Mouse (Mus musculus) embryo, embryonic 11.5 days (tissue): Measurements from ENCODE around the gene Ccdc171.
"Not testable (repeated sequence)": the region's sequence is repeated elsewhere in the genome, so short reads cannot be mapped to it uniquely, and the experiment has no call there.

Experiments
- DNase-seq: peaks from one replicate; pipeline ENCODE4 v3.0.0-alpha.2; 2012; ENCODE audit warnings: low read depth, low spot score

Ccdc171 gene

GRCm38 (mm10) chr4:83657021-83657420 is 131.7 kb downstream of the Ccdc171 start:
- no peak for DNase-seq

- DNase-seq: no peak
Measured at GRCm38 (mm10) chr4:83658415-83658814, 133.1 kb downstream of the Ccdc171 start.

GRCm38 (mm10) chr4:83659411-83659810 is 134.1 kb downstream of the Ccdc171 start:
- no peak for DNase-seq

- no peak for DNase-seq
Measured at GRCm38 (mm10) chr4:83661519-83662271, 136.3 kb downstream of the Ccdc171 start.

- no peak for DNase-seq
Measured at GRCm38 (mm10) chr4:83662301-83662700, 137.0 kb downstream of the Ccdc171 start.

GRCm38 (mm10) chr4:83669552-83669951 is 144.2 kb downstream of the Ccdc171 start:
- DNase-seq: no peak

- not testable (repeated sequence) for DNase-seq
Measured at GRCm38 (mm10) chr4:83675308-83675707, 150.0 kb downstream of the Ccdc171 start.

GRCm38 (mm10) chr4:83676444-83676843 is 151.1 kb downstream of the Ccdc171 start:
- DNase-seq: no peak

- DNase-seq: no peak
Measured at GRCm38 (mm10) chr4:83681081-83681480, 155.7 kb downstream of the Ccdc171 start.

- no peak for DNase-seq
Measured at GRCm38 (mm10) chr4:83682866-83683265, 157.5 kb downstream of the Ccdc171 start.

- DNase-seq: no peak
Measured at GRCm38 (mm10) chr4:83700190-83700589, 174.8 kb downstream of the Ccdc171 start.

GRCm38 (mm10) chr4:83716996-83717395 is 191.7 kb downstream of the Ccdc171 start:
- DNase-seq: no peak

GRCm38 (mm10) chr4:83719816-83720215 is 194.5 kb downstream of the Ccdc171 start:
- no peak for DNase-seq

- no peak for DNase-seq
Measured at GRCm38 (mm10) chr4:83725136-83725535, 199.8 kb downstream of the Ccdc171 start.

GRCm38 (mm10) chr4:83739137-83739890 is 214.0 kb downstream of the Ccdc171 start:
- no peak for DNase-seq

- no peak for DNase-seq
Measured at GRCm38 (mm10) chr4:83739891-83740277, 214.5 kb downstream of the Ccdc171 start.

GRCm38 (mm10) chr4:83742806-83743460 is 217.6 kb downstream of the Ccdc171 start:
- DNase-seq: no peak

- no peak for DNase-seq
Measured at GRCm38 (mm10) chr4:83775136-83775535, 249.8 kb downstream of the Ccdc171 start.

- no peak for DNase-seq
Measured at GRCm38 (mm10) chr4:83780044-83780443, 254.7 kb downstream of the Ccdc171 start.

- DNase-seq: no peak
Measured at GRCm38 (mm10) chr4:83785115-83785514, 259.8 kb downstream of the Ccdc171 start.

GRCm38 (mm10) chr4:83791811-83792210 is 266.5 kb downstream of the Ccdc171 start:
- no peak for DNase-seq

GRCm38 (mm10) chr4:83794315-83794922 is 269.1 kb downstream of the Ccdc171 start:
- peak; percentile 61 for DNase-seq
